Mouse (Mus musculus): ENCODE data around the gene Ccdc58. TPM values are rescaled to one million over a fixed set of nuclear protein-coding genes. Genes with fewer than 3 reads are reported as not detected.
"Not testable (repeated sequence)": the region's sequence is repeated elsewhere in the genome, so short reads cannot be mapped to it uniquely, and the experiment has no call there.

Gene Ccdc58
- 99.7 and 101 TPM in 2 replicates for polyA plus RNA-seq (2015; fragmentation: Nextera tagmentation; extraction: Ambion mirVana)

DNA sequence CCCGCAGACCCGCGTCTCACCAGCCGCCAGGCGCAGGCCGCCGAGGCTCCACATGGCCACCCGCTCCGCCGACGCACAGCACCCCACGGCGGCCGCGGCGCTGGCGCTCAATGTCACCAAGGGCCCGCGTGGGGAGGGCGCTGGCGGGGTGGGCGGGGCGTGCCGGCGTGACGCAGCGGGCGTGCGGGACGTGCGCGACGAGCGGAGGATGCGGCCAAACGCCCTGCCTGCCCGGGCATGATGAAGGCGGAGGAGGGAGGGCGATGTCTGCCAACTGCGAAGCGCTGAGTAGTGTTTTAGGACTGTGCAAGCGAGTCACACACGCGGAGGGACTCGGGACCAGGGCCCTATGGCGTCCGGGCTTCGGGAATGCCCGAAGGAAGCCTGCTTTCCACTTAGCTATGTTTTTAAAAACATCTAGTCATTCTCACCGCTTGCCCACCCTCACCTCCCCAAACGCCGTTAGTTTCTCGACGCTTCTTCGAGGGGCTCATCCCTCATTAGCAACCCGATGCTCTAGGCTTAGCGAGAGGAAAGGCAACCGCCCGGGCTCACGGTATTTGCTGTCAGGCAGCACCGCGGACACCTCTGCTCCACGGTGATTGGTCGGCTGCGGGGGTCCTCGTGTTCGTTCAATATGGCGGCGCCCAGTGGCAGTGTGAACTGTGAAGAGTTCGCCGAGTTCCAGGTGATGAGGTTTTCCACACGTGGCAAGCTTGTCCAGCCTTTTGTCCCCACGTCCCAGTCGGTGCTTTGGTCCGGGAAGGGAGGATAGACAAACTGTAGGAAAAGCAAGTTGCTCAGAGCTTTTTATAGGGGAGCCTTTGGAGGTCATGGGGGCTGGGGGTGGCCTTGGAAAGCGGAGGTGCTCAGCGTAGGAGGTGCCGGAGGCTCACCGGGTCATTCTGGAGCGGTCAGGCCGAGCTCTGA is at the start of gene Ccdc58, which contains the start of gene Fam162a:
Gene Ccdc58, plus strand, starts transcription at position 236 of the 930 bp plus-strand sequence.
Gene Fam162a, minus strand, starts transcription at position 145 of the 930 bp plus-strand sequence.
- peak within 1 kb of the TSS; percentile 90 for H3K4me3 ChIP-seq (replicated peaks)
- peak within 1 kb of the TSS; percentile 84 for H3K9ac ChIP-seq
- peak within 1 kb of the TSS; percentile 60 for H3K4me2 ChIP-seq
- 0 out of 2 replicates have a peak, but pooled peaks cover 3% of the 10 kb centered on the region for H3K36me3 ChIP-seq
- under 1% methylated on average over 80 of the region's 81 CpGs for WGBS
- peaks cover 10% of the 10 kb centered on the region for H3K4me1 ChIP-seq
- H3K9me3 ChIP-seq, result no peaks in the 10 kb centered on the region
- peak; percentile 93 for ATAC-seq (ENCODE audit: insufficient read depth, low FRiP score, low read depth)
- H3K27ac ChIP-seq, result peak within 1 kb of the TSS; percentile 99
- H3K27me3 ChIP-seq (replicated peaks), result no peaks in the 10 kb centered on the region

DNA sequence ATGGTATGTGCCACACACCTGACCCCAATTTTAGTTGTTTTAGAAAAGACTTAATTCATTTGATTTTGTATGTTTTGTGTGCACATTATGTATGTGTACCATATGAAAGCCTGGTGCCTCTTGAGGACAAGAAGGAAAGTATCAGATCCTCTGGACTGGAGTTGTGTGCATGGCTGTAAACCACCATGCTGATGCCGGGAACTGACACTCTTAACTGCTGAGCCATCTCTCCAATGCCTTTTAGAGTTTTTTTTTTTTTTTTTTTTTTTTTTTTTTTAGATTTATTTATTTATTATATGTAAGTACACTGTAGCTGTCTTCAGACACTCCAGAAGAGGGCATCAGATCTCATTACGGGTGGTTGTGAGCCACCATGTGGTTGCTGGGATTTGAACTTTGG is 43.4 kb upstream of the Ccdc58 start:
- H3K9me3 ChIP-seq; H3K9ac ChIP-seq; H3K27me3 ChIP-seq (replicated peaks); H3K27ac ChIP-seq; H3K4me2 ChIP-seq; H3K4me1 ChIP-seq; H3K36me3 ChIP-seq; H3K4me3 ChIP-seq (replicated peaks); ATAC-seq (ENCODE audit: insufficient read depth, low FRiP score, low read depth): not testable (repeated sequence)
- WGBS, result 85% methylated on average over 1 of the region's 2 CpGs

DNA sequence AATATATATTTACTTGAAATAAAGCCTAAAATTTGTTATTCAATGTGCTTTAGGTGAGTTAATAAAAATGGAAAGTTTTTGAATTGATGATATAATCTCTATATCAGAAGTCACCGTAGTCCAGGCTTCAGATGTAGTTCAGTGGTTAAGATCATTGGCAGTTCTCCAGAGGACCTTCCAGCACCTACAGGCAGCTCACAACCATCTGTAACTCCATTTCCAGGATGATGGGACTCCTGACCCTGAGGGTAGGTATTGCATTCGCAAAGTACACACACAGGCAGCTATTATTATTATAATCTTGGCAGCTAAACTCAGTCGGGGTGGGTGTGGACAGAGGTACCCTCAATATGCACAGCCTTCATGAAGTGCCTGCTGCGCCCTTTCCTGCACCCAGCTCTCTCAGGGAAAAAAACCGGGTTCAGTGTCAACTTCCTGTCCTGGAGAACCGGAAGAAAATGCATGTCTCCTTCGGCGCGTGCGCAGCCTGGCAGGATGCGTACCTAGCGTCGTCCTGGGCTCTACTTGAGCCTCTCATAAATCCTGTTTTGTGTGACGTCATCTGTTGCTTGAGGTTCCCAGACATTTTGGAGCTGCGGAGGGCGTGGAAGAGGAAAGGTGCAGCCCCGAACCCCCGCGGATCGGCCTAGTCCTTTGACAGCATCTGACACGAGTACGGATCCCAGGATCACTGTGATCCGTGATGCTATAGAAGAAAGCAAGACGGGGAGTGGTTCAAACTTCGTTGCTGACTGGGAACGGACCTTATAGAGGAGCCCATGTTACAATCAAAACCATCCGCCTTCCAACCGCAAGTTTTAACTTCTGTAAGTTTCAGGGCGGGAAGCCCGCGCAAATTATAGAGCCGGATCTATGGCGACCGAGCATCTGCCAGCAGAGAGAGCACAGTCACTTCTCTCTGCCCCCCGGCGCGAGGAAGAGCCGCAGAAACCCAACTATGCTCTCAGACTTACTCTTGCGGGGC is 30.6 kb upstream of the Ccdc58 start, which contains the start of gene Wdr5b:
Gene Wdr5b, plus strand, starts transcription at position 551 of the 985 bp plus-strand sequence.
- Histone ChIP-seq H3K27ac (peak within 1 kb of the TSS; percentile 77), H3K4me3 (replicated peaks) (peak within 1 kb of the TSS; percentile 54), H3K4me1 (peaks cover 8% of the 10 kb centered on the region), H3K9me3 (no peaks in the 10 kb centered on the region), H3K9ac (peak within 1 kb of the TSS; percentile 44; the same call in 1 of the 2 replicates), H3K4me2 (peak within 1 kb of the TSS; percentile 80), H3K36me3 (peaks cover 15% of the 10 kb centered on the region), H3K27me3 (replicated peaks) (no peaks in the 10 kb centered on the region)
- WGBS, result 2% methylated on average over 39 of the region's 39 CpGs
- ATAC-seq (ENCODE audit: insufficient read depth, low FRiP score, low read depth), result peak; percentile 97

DNA sequence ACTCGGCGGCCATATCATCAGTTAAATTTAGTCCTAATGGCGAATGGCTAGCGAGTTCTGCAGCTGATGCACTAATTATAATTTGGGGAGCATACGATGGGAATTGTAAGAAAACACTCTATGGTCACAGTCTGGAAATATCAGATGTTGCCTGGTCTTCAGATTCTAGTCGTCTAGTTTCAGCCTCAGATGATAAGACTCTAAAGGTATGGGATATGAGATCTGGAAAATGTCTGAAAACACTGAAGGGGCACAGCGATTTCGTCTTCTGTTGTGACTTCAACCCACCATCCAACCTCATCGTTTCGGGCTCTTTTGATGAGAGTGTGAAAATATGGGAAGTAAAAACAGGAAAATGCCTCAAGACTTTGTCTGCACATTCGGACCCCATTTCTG is 29.9 kb upstream of the Ccdc58 start:
- ATAC-seq (ENCODE audit: insufficient read depth, low FRiP score, low read depth), result no peak
- Histone ChIP-seq H3K27ac (peak overlapping the region; percentile 67), H3K36me3 (peaks cover 19% of the 10 kb centered on the region), H3K27me3 (replicated peaks) (no peaks in the 10 kb centered on the region), H3K4me1 (peaks cover 8% of the 10 kb centered on the region), H3K9me3 (no peaks in the 10 kb centered on the region), H3K4me2 (peak overlapping the region; percentile 80), H3K9ac (peak overlapping the region; percentile 44; the same call in 1 of the 2 replicates), H3K4me3 (replicated peaks) (peak overlapping the region; percentile 54)
- WGBS, result 22% methylated on average over 11 of the region's 11 CpGs

DNA sequence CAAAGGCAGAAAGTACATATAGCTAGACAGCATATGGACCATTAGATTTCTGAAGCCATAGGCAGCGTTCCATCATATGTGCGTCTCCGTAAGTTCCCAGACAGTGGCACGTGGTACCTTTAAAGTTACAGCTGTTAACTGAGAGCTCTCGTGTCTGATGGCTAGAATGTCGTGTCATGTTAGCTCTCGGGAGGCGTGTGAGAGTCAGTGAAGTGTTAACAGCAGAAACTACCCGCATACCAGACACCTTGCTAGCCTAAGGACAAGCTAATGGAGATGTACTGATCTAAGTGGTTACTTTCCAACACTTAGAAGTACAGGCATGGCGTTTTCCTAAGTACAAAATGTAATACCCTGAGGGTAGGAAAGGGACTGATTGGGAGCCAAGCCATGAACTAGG is 28.4 kb upstream of the Ccdc58 start:
- 90% methylated on average over 10 of the region's 10 CpGs for WGBS
- peaks cover 28% of the 10 kb centered on the region for H3K36me3 ChIP-seq

DNA sequence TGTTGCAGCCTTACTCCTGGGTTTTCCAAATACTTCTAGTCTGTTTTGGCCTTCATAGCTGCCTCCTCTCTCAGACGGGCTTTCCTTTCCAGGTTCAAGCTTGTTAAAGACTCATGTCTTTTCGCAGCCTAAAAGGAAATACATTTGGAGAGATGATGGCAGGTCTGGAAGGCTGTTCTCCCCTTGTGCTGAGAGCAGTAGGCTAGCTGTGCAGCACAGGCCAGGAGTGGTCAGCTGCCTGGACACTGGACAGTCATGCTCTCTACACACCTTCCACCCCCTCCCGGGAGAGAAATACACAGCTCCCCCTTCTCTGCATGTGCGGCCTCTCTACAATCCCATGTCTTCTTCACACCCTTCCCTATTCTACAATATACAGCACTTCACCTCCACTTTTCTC is 27.5 kb upstream of the Ccdc58 start:
- Histone ChIP-seq H3K9ac (no peak overlapping the region), H3K4me1 (peaks cover 8% of the 10 kb centered on the region), H3K4me3 (replicated peaks) (no peak overlapping the region), H3K27me3 (replicated peaks) (no peaks in the 10 kb centered on the region), H3K27ac (no peak overlapping the region), H3K4me2 (no peak overlapping the region), H3K9me3 (no peaks in the 10 kb centered on the region), H3K36me3 (peaks cover 37% of the 10 kb centered on the region)
- ATAC-seq (ENCODE audit: insufficient read depth, low FRiP score, low read depth), result no peak
- 89% methylated on average over 4 of the region's 4 CpGs for WGBS

More for the DNA sequence above, 28.4 kb upstream of the Ccdc58 start:
- Histone ChIP-seq H3K27ac (no peak overlapping the region), H3K4me2 (no peak overlapping the region), H3K9ac (no peak overlapping the region), H3K9me3 (no peaks in the 10 kb centered on the region), H3K4me3 (replicated peaks) (no peak overlapping the region), H3K27me3 (replicated peaks) (no peaks in the 10 kb centered on the region), H3K4me1 (peaks cover 8% of the 10 kb centered on the region)
- no peak for ATAC-seq (ENCODE audit: insufficient read depth, low FRiP score, low read depth)

DNA sequence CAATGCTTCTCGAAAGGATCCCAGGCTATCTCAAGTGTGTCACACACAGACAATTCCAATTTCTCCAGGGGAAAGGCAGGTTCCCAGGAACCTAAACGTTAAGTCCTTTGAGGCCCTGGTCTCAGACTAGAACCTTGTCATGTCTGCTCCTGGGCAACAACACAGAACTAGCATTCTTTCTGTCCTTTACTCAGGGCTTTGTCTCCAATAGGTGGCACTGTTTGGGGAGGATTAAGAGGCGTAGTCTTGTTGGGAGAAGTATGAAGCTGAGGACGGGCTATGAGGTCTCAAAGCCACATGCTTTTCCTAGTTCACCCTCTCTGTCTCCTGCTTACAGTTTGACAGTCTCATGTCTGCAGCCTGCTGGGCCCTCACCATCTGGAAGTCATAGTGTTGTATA is 23.9 kb upstream of the Ccdc58 start:
- 90% methylated on average over 4 of the region's 4 CpGs for WGBS
- Histone ChIP-seq H3K36me3 (peaks cover 49% of the 10 kb centered on the region), H3K27me3 (replicated peaks) (no peaks in the 10 kb centered on the region), H3K4me3 (replicated peaks) (no peak overlapping the region), H3K27ac (no peak overlapping the region), H3K9ac (no peak overlapping the region), H3K4me1 (0 out of 2 replicates have a peak, but pooled peaks cover under 1% of the 10 kb centered on the region), H3K4me2 (no peak overlapping the region), H3K9me3 (no peaks in the 10 kb centered on the region)
- ATAC-seq (ENCODE audit: insufficient read depth, low FRiP score, low read depth), result no peak

DNA sequence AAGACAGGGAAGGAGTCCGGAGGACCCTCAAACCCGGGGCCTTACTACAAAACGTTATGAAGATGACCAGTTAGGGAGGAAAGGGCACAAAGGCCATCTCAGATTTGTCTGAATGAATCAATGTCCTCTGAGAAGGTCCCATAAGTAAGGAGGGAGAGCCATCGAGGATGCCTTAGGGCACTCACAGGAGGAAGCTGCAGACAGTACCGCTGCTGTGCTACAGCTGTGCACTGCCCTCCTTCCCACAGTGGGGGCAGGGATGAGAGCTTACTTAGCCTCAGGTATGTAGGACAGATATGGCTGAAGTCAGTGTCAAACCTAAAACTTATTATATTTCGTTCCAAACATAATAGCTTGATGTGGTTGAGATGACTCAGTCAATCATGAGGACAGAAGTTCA is 20.0 kb upstream of the Ccdc58 start:
- Histone ChIP-seq H3K9ac (no peak overlapping the region), H3K36me3 (peaks cover 33% of the 10 kb centered on the region), H3K27ac (no peak overlapping the region), H3K4me1 (no peaks in the 10 kb centered on the region), H3K4me3 (replicated peaks) (no peak overlapping the region), H3K4me2 (no peak overlapping the region), H3K9me3 (no peaks in the 10 kb centered on the region), H3K27me3 (replicated peaks) (no peaks in the 10 kb centered on the region)
- no peak for ATAC-seq (ENCODE audit: insufficient read depth, low FRiP score, low read depth)
- WGBS, result 88% methylated on average over 6 of the region's 6 CpGs

DNA sequence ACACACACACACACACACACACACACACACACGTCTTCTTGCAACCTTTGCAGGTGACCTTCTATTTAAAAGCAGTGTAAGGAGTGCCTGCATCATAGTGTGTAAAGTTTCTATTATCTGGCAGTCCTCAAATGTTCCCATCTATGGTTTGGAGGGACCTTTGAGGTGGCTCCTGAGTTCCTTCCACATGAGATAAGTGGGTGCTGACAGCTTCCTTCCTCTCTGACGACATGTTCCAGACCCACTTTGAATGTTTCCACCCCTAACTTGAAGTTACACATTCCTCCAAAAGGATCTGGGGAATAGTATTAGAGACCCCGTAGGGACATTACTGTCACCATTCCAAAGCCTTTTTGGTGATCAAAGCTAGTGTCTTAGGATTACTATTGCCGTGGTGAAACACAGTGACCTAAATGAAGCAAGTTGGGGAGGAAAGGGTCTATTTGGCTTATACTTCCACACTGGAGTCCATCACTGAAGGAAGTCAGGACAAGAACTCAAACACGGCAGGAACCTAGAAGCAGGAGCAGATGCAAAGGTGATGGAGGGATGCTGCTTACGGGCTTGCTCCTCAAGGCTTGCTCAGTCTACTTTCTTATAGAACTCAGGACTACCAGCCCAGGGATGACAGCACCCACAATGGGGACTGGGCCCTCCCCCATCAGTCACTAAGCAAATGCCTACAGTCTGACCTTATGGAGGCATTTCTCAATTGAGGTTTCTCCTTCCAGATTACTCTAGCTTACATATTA is 17.8 kb upstream of the Ccdc58 start:
- no peak overlapping the region for H3K9ac ChIP-seq
- no peak for ATAC-seq (ENCODE audit: insufficient read depth, low FRiP score, low read depth)
- no peaks in the 10 kb centered on the region for H3K9me3 ChIP-seq
- no peak overlapping the region for H3K4me2 ChIP-seq
- no peak overlapping the region for H3K27ac ChIP-seq
- H3K27me3 ChIP-seq (replicated peaks), result no peaks in the 10 kb centered on the region
- WGBS, result 75% methylated on average over 6 of the region's 6 CpGs
- H3K4me1 ChIP-seq, result no peaks in the 10 kb centered on the region
- H3K4me3 ChIP-seq (replicated peaks), result no peak overlapping the region
- H3K36me3 ChIP-seq, result peaks cover 18% of the 10 kb centered on the region

DNA sequence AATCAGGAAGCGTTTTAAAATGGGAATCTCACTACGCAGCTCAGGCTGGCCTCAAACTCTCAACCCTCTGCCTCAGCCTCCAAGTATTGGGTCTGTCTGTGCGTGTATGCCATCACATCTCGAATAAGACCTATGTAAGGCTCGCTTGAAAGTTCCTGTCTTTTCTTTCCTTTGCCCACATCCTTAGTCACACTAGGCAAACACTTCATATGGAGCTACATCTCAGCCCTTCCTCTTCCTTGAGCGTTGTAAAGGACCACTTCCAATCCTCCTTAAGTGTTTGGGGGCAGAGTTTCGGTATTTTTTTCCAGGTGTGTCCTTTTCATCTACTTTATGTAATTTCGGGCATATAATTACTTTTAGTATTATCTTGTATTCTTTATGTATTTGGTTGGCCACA is 16.6 kb upstream of the Ccdc58 start:
- Histone ChIP-seq H3K9ac (no peak overlapping the region), H3K4me3 (replicated peaks) (no peak overlapping the region), H3K4me1 (no peaks in the 10 kb centered on the region), H3K36me3 (peaks cover 6% of the 10 kb centered on the region; the same call in 1 of the 2 replicates), H3K27me3 (replicated peaks) (no peaks in the 10 kb centered on the region), H3K9me3 (no peaks in the 10 kb centered on the region), H3K27ac (no peak overlapping the region), H3K4me2 (no peak overlapping the region)
- ATAC-seq (ENCODE audit: insufficient read depth, low FRiP score, low read depth), result no peak
- 90% methylated on average over 8 of the region's 8 CpGs for WGBS

DNA sequence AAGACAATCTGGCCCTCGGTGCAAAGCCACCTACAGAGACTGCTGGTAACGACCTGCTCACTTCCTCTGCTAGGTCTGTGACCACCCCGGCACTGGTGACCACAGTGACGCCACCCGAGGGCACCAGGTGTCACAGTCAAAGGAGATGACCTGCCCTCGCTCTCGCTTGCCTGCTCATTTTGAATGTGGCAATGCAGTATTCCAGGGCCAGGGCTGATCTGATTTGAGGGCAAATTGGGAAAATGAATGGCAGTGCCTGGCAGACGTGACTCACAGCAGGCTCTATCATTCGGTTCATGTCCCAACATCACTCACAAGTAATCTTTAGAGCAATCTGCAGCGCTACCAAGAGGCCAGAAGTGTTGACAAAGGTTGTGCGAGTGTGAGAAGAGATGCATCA is 15.1 kb upstream of the Ccdc58 start:
- H3K9me3 ChIP-seq, result no peaks in the 10 kb centered on the region
- no peak overlapping the region for H3K27ac ChIP-seq
- H3K4me1 ChIP-seq, result no peaks in the 10 kb centered on the region
- no peak overlapping the region for H3K4me3 ChIP-seq (replicated peaks)
- H3K36me3 ChIP-seq, result peaks cover 7% of the 10 kb centered on the region
- no peak for ATAC-seq (ENCODE audit: insufficient read depth, low FRiP score, low read depth)
- H3K27me3 ChIP-seq (replicated peaks), result no peaks in the 10 kb centered on the region
- no peak overlapping the region for H3K9ac ChIP-seq
- H3K4me2 ChIP-seq, result no peak overlapping the region
- WGBS, result 91% methylated on average over 11 of the region's 11 CpGs

All from stomach, embryonic 15.5 days (tissue).